Mouse (Mus musculus) liver, postnatal 0 days (tissue): ENCODE data around the gene Atp2a1. TPM values are rescaled to one million over a fixed set of nuclear protein-coding genes. Genes with fewer than 3 reads are reported as not detected.
A peak's percentile ranks its signal among the peaks of the same experiment; 100 is the strongest.

Experiments
- ATAC-seq: fragments of 200-750 bp; cut with Nextera tagmentation; 2 replicates; pipeline ENCODE4 v1.8.0; 2017; ENCODE audit warnings: mild to moderate bottlenecking, moderate library complexity
- DNase-seq: peaks from one replicate; pipeline ENCODE4 v3.0.0-alpha.2; 2016
- H3K27ac ChIP-seq: fragments of 300-500 bp; sonication (generic); 2 replicates; pipeline ENCODE4 v1.5.1; 2014; ENCODE audit warnings: antibody characterized with exemption, moderate library complexity, mild to moderate bottlenecking, low read depth
- H3K27me3 ChIP-seq: fragments of 300-500 bp; sonication (generic); 2 replicates; pipeline ENCODE4 v1.6.1; 2014; ENCODE audit warnings: low read length, control low read depth, mixed read lengths; ENCODE audit not compliant: insufficient read depth
- H3K36me3 ChIP-seq: fragments of 300-500 bp; sonication (generic); replicated peaks from 2 replicates; pipeline ENCODE4 v1.6.1; 2014; ENCODE audit warnings: mild to moderate bottlenecking, control low read depth, low read length, moderate library complexity, mixed read lengths; ENCODE audit not compliant: insufficient read depth
- H3K4me1 ChIP-seq: fragments of 300-500 bp; sonication (generic); 2 replicates; pipeline ENCODE4 v1.6.1; 2014; ENCODE audit warnings: antibody characterized with exemption, mild to moderate bottlenecking, control low read depth; ENCODE audit not compliant: insufficient read depth
- H3K4me2 ChIP-seq: fragments of 300-500 bp; sonication (generic); 2 replicates; pipeline ENCODE4 v1.6.1; 2014; ENCODE audit warnings: low read depth, mild to moderate bottlenecking, low read length, moderate library complexity, mixed read lengths
- H3K4me3 ChIP-seq: fragments of 300-500 bp; sonication (generic); 2 replicates; pipeline ENCODE4 v1.5.1; 2014; ENCODE audit warnings: low read depth, low read length
- H3K9ac ChIP-seq: fragments of 300-500 bp; sonication (generic); replicated peaks from 2 replicates; pipeline ENCODE4 v1.6.1; 2014; ENCODE audit warnings: mild to moderate bottlenecking, moderate library complexity
- H3K9me3 ChIP-seq: fragments of 300-500 bp; sonication (generic); 2 replicates; pipeline ENCODE4 v1.6.1; 2016; ENCODE audit warnings: mild to moderate bottlenecking, control low read depth, low read length, mixed read lengths
- CTCF ChIP-seq: sonication (generic); IDR thresholded peaks from 2 replicates; pipeline ENCODE4 v1.5.1; 2016; ENCODE audit warnings: antibody characterized with exemption, low read depth
- EP300 ChIP-seq: IDR thresholded peaks from 2 replicates; pipeline ENCODE4 v1.6.1; 2016; ENCODE audit warnings: antibody characterized with exemption, low read depth, mild to moderate bottlenecking
- WGBS: fragments of 180-500 bp; shearing (Covaris S2); extraction: QIAGEN DNeasy Blood & Tissue Kit; methylation state at CpG from one replicate; pipeline ENCODE4 v1.1.7; 2014; ENCODE audit not compliant: insufficient replicate concordance; 5-methylcytosine and 5-hydroxymethylcytosine counted together
- polyA plus RNA-seq: library from polyadenylated mRNA; unstranded; fragments of >200 nt; fragmentation: Nextera tagmentation; extraction: Ambion mirVana; gene quantifications from 2 replicates; pipeline ENCODE4 v1.2.1, GENCODE M21; 2015

The Atp2a1 gene
- polyA plus RNA-seq, 1 experiment from 2014 or later = 2.2 TPM

- no peak for DNase-seq
- Histone ChIP-seq H3K9ac (no peak overlapping the region), H3K4me2 (no peak overlapping the region), H3K4me1 (no peaks in the 10 kb centered on the region), H3K36me3 (peaks cover 18% of the 10 kb centered on the region), H3K9me3 (no peaks in the 10 kb centered on the region), H3K4me3 (no peak overlapping the region), H3K27ac (no peak overlapping the region), H3K27me3 (no peaks in the 10 kb centered on the region)
- 83% methylated on average over 9 of the region's 9 CpGs for WGBS
- no peak for ATAC-seq
- TF ChIP-seq CTCF (no peak), EP300 (no peak)
Observed at GRCm38 (mm10) chr7:126440134-126440533, 22.8 kb downstream of the Atp2a1 start.

- no peaks in the 10 kb centered on the region for H3K9me3 ChIP-seq
- H3K4me2 ChIP-seq = no peak overlapping the region
- no peak overlapping the region for H3K9ac ChIP-seq
- no peak overlapping the region for H3K27ac ChIP-seq
- TF ChIP-seq CTCF (peak; percentile 98), EP300 (no peak)
- no peaks in the 10 kb centered on the region for H3K27me3 ChIP-seq
- DNase-seq (peak; percentile 79), ATAC-seq (peak; percentile 66)
- H3K4me1 ChIP-seq = no peaks in the 10 kb centered on the region
- 14% methylated on average over 8 of the region's 8 CpGs for WGBS
- H3K4me3 ChIP-seq = no peak overlapping the region
- peaks cover 14% of the 10 kb centered on the region for H3K36me3 ChIP-seq
Observed at GRCm38 (mm10) chr7:126436851-126437250, 26.1 kb downstream of the Atp2a1 start.

DNA sequence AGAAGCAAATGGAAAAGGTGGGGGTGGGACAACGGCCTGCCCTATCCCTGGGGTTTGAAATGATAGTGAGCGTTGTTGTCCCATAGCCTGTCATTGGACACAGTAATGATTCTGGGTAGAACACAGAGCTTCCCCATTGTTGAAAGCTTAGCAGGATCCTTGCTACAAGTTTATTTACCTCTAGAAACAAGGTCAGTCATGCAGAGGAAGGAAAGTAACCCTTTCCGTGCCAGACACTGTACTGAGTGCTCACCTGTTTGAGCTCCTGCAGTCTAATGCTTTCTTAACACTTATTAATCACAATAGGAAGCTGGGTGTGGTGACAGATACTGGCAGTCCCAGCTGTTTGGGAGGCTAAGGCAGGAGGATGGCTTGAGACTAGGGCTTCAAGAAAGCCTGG is 27.1 kb downstream of the Atp2a1 start:
- H3K27ac ChIP-seq = no peak overlapping the region
- WGBS = 72% methylated on average over 3 of the region's 3 CpGs
- no peaks in the 10 kb centered on the region for H3K27me3 ChIP-seq
- no peak overlapping the region for H3K9ac ChIP-seq
- no peak overlapping the region for H3K4me3 ChIP-seq
- no peaks in the 10 kb centered on the region for H3K4me1 ChIP-seq
- ATAC-seq (no peak), DNase-seq (no peak)
- H3K9me3 ChIP-seq = no peaks in the 10 kb centered on the region
- peaks cover 10% of the 10 kb centered on the region for H3K36me3 ChIP-seq
- TF ChIP-seq EP300 = no peak
- H3K4me2 ChIP-seq = no peak overlapping the region

- ATAC-seq (no peak), DNase-seq (no peak)
- H3K27ac ChIP-seq = no peak overlapping the region
- H3K9ac ChIP-seq = no peak overlapping the region
- H3K9me3 ChIP-seq = no peaks in the 10 kb centered on the region
- no peak for TF ChIP-seq CTCF
- TF ChIP-seq EP300 = no peak
- no peaks in the 10 kb centered on the region for H3K27me3 ChIP-seq
- H3K4me1 ChIP-seq = peaks cover 2% of the 10 kb centered on the region
- no peak overlapping the region for H3K4me2 ChIP-seq
- H3K36me3 ChIP-seq = peaks cover 8% of the 10 kb centered on the region
- WGBS = 83% methylated on average over 7 of the region's 7 CpGs
- H3K4me3 ChIP-seq = no peak overlapping the region
Observed at GRCm38 (mm10) chr7:126434726-126435125, 28.2 kb downstream of the Atp2a1 start.

- no peak for TF ChIP-seq CTCF
- no peak for DNase-seq
- no peaks in the 10 kb centered on the region for H3K9me3 ChIP-seq
- no peak overlapping the region for H3K27ac ChIP-seq
- peaks cover 17% of the 10 kb centered on the region for H3K4me1 ChIP-seq
- no peak for ATAC-seq
- H3K4me2 ChIP-seq = peak overlapping the region; percentile 97; the same call in 1 of the 2 replicates
- H3K36me3 ChIP-seq = peaks cover 8% of the 10 kb centered on the region
- no peaks in the 10 kb centered on the region for H3K27me3 ChIP-seq
- no peak overlapping the region for H3K9ac ChIP-seq
- H3K4me3 ChIP-seq = no peak overlapping the region
Observed at GRCm38 (mm10) chr7:126430167-126430566, 32.7 kb downstream of the Atp2a1 start.

DNA sequence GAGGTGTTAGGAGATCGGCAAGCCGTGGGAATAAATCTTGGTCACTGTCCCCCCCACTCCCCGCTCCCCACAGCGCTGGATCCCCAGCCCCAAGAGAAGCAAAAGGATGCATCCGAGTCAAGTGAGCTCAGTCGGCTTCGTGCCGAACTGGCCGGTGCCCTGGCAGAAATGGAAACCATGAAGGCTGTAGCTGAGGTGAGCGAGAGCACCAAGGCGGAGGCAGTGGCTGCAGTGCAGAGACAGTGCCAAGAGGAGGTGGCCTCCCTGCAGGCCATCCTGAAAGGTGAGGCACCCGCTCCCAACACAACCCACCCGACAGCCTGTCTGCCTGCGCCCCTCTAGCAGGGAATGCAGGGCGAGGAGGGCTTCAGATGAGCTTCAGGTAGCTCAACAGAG is 33.4 kb downstream of the Atp2a1 start:
- ATAC-seq = peak; percentile 2; the same call in 1 of the 2 replicates
- peaks cover 17% of the 10 kb centered on the region for H3K4me1 ChIP-seq

More for the DNA sequence above, 33.4 kb downstream of the Atp2a1 start:
- Histone ChIP-seq H3K9ac (peak overlapping the region; percentile 78), H3K27ac (no peak overlapping the region), H3K9me3 (no peaks in the 10 kb centered on the region), H3K36me3 (peaks cover 8% of the 10 kb centered on the region), H3K4me3 (peak overlapping the region; percentile 84), H3K27me3 (no peaks in the 10 kb centered on the region), H3K4me2 (peak overlapping the region; percentile 97)
- 39% methylated on average over 15 of the region's 15 CpGs for WGBS
- TF ChIP-seq CTCF = no peak
- TF ChIP-seq EP300 = no peak
- DNase-seq = no peak
